Mouse (Mus musculus) liver, embryonic 14.5 days (tissue): ENCODE measurements around the gene Cd200r4. TPM values are rescaled to one million over a fixed set of nuclear protein-coding genes. Genes with fewer than 3 reads are reported as not detected.
"Not testable (repeated sequence)": the region's sequence is repeated elsewhere in the genome, so short reads cannot be mapped to it uniquely, and the experiment has no call there.

Experiments
- ATAC-seq: fragments of 200-750 bp; cut with Nextera tagmentation; 2 replicates; pipeline ENCODE4 v1.8.0; 2017; ENCODE audit warnings: moderate number of reproducible peaks, mild to moderate bottlenecking, moderate library complexity; ENCODE audit not compliant: insufficient read depth
- DNase-seq, 3 experiments: peaks; one replicate each; pipeline ENCODE4 v3.0.0-alpha.2; 2012 to 2013; ENCODE audit warnings: low read depth in 3 of 3, low spot score in 3 of 3
- H3K27ac ChIP-seq: fragments of 300-500 bp; sonication (generic); 2 replicates; pipeline ENCODE4 v1.5.1; 2014; ENCODE audit warnings: moderate library complexity, mild to moderate bottlenecking, control low read depth, inconsistent platforms
- H3K27me3 ChIP-seq: fragments of 300-500 bp; sonication (generic); 2 replicates; pipeline ENCODE4 v1.6.1; 2014; ENCODE audit warnings: mild to moderate bottlenecking, low read length, moderate library complexity; ENCODE audit not compliant: control insufficient read depth, insufficient read depth
- H3K36me3 ChIP-seq: fragments of 300-500 bp; sonication (generic); replicated peaks from 2 replicates; pipeline ENCODE4 v1.6.1; 2014; ENCODE audit warnings: low read depth; ENCODE audit not compliant: control insufficient read depth, insufficient read depth
- H3K4me1 ChIP-seq, 2 experiments: fragments of 200-500 bp in 1 of 2; fragments of 300-500 bp in 1 of 2; sonication (generic) in 1 of 2; replicated peaks; 2 replicates each; pipeline ENCODE4 v1.6.1; 2012 to 2014; ENCODE audit warnings: antibody characterized with exemption in 1 of 2, inconsistent platforms in 1 of 2, low read length in 1 of 2; ENCODE audit not compliant: control insufficient read depth in 2 of 2, insufficient read depth in 2 of 2
- H3K4me2 ChIP-seq: fragments of 300-500 bp; sonication (generic); 2 replicates; pipeline ENCODE4 v1.6.1; 2014; ENCODE audit warnings: low read depth, mild to moderate bottlenecking, control low read depth, moderate library complexity
- H3K4me3 ChIP-seq, 2 experiments: fragments of 200-500 bp in 1 of 2; fragments of 300-500 bp in 1 of 2; sonication (generic) in 1 of 2; 2 replicates each; pipeline ENCODE4 v1.5.1; 2012 to 2014; ENCODE audit warnings: low read depth in 2 of 2, low read length in 2 of 2, mild to moderate bottlenecking in 2 of 2, control low read depth in 1 of 2, inconsistent platforms in 1 of 2, moderate library complexity in 1 of 2; ENCODE audit not compliant: insufficient read depth in 1 of 2
- H3K9ac ChIP-seq: fragments of 300-500 bp; sonication (generic); replicated peaks from 2 replicates; pipeline ENCODE4 v1.6.1; 2014; ENCODE audit warnings: mild to moderate bottlenecking, control low read depth, moderate library complexity
- H3K9me3 ChIP-seq: fragments of 300-500 bp; sonication (generic); 2 replicates; pipeline ENCODE4 v1.6.1; 2016; ENCODE audit warnings: low read length, mixed read lengths; ENCODE audit not compliant: control insufficient read depth
- CTCF ChIP-seq: IDR thresholded peaks from 2 replicates; pipeline ENCODE4 v1.5.1; 2016; ENCODE audit warnings: antibody characterized with exemption, low read depth, control low read depth
- EP300 ChIP-seq: IDR thresholded peaks from 2 replicates; pipeline ENCODE4 v1.6.1; 2016; ENCODE audit warnings: antibody characterized with exemption, low read depth
- WGBS: fragments of 180-500 bp; shearing (Covaris S2); extraction: QIAGEN DNeasy Blood & Tissue Kit; methylation state at CpG from one replicate; pipeline ENCODE4 v1.1.7; 2014; ENCODE audit not compliant: insufficient replicate concordance; 5-methylcytosine and 5-hydroxymethylcytosine counted together
- polyA plus RNA-seq, 2 experiments: library from polyadenylated mRNA; depleted of rRNA in 1 of 2; stranded (reverse) in 1 of 2; unstranded in 1 of 2; fragments of >200 nt; fragmentation: Nextera tagmentation in 1 of 2; extraction: Ambion mirVana in 1 of 2; gene quantifications; 2 replicates each; pipeline versions ENCODE4 v1.2.1 to v1.2.3; 2012 to 2014

The Cd200r4 gene
- polyA plus RNA-seq, 2 experiments: 0.50 to 0.53 TPM

DNA sequence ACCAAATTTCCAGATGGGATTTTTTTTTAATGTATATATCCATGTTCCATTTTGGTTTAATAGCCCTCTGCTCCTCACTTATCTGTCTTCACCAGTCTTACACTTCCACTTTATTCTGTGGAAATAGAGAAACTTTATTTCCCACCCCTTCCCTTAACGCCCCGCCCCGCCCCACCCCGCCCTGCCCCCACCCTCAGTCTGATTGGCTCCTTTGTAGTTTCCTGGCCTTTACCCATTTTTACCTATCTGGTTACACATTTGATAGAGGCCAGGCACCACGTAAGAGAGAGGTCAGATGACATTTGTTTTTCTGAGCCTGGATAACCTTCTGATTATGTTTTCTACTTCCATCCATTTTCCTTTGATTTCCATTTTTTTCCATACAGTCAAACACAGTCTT is 32.0 kb upstream of the Cd200r4 start:
- TF ChIP-seq EP300: no peak
- no peak for TF ChIP-seq CTCF
- peaks cover 7 to 10% of the 10 kb centered on the region in 2 experiments for H3K4me1 ChIP-seq
- DNase-seq: no peak
- H3K4me2 ChIP-seq: peak overlapping the region; percentile 64
- H3K9me3 ChIP-seq: no peaks in the 10 kb centered on the region
- no peak overlapping the region for H3K9ac ChIP-seq
- H3K27me3 ChIP-seq: no peaks in the 10 kb centered on the region
- WGBS: 32% methylated on average over 5 of the region's 5 CpGs
- H3K36me3 ChIP-seq: no peaks in the 10 kb centered on the region
- H3K27ac ChIP-seq: no peak overlapping the region
- peak; percentile 65; the same call in 1 of the 2 replicates for ATAC-seq
- no peak overlapping the region for H3K4me3 ChIP-seq

DNA sequence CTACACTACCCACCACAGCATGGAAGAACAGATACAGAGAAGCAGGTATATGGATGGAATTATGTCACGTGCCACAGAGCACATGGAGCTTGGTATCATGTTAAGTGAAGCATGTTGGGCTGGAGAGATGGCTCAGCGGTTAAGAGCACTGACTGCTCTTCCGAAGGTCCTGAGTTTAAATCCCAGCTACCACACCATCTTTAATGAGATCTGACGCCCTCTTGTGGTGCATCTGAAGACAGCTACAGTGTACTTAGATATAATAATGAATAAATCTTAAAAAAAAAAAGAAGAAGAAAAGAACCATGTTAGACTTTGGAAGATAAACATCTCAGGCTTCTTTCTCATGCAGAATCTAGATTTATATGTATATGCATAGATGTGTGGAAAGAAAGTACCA is 30.8 kb upstream of the Cd200r4 start:
- ATAC-seq (no peak), DNase-seq (no peak)
- no peaks in the 10 kb centered on the region for H3K27me3 ChIP-seq
- H3K9ac ChIP-seq: no peak overlapping the region
- no peaks in the 10 kb centered on the region for H3K36me3 ChIP-seq
- TF ChIP-seq CTCF: peak; percentile 38
- TF ChIP-seq EP300: no peak
- H3K4me2 ChIP-seq: no peak overlapping the region
- H3K4me1 ChIP-seq: peaks cover 7 to 10% of the 10 kb centered on the region in 2 experiments
- H3K9me3 ChIP-seq: no peaks in the 10 kb centered on the region
- no peak overlapping the region for H3K27ac ChIP-seq
- H3K4me3 ChIP-seq: no peak overlapping the region
- WGBS: 61% methylated on average over 4 of the region's 4 CpGs

DNA sequence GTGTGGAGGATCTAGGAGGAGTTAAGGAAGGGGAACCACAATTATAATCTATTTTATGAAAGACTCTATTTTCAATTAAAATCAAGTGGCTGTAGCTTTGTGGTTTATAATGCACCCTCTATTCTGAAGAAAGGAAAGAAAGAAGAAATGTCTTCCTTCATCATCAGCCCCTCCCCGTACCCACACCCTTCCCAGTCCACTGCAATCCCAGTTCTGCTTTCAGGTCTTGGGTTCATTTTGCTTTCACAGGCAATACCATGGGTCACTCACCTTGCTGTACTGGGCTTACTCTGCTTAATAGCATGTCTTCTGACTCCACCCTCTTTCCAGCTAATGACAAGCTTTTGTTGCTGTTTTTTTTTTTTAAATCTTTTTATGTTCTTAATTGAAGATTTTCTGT is 24.6 kb upstream of the Cd200r4 start:
- H3K4me1 ChIP-seq: no peaks in the 10 kb centered on the region
- no peaks in the 10 kb centered on the region for H3K9me3 ChIP-seq
- WGBS: 63% methylated on average over 1 of the region's 1 CpGs
- DNase-seq (no peak), ATAC-seq (no peak)
- no peak overlapping the region for H3K4me3 ChIP-seq
- no peaks in the 10 kb centered on the region for H3K27me3 ChIP-seq
- no peaks in the 10 kb centered on the region for H3K36me3 ChIP-seq
- no peak overlapping the region for H3K9ac ChIP-seq
- TF ChIP-seq EP300 (no peak), CTCF (no peak)
- no peak overlapping the region for H3K4me2 ChIP-seq
- no peak overlapping the region for H3K27ac ChIP-seq

DNA sequence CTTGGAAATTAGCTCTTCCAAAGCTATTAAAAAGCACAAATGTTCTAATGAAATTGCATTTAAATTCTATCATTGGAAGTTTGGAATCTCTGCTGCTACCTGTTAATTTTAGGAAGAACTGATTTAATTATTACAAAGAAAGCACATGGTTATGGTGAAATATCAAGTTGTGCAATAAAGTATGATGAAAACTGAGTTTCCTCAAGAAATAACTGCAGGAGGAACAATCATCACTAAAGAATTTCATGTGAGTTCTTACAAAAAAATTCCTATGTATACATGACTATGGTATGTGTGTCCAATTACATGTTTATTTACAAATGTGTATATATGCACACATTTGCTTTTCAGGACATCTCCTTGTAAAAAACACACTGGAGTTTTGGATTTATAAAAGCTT is 17.1 kb upstream of the Cd200r4 start:
- no peaks in the 10 kb centered on the region for H3K36me3 ChIP-seq
- H3K4me1 ChIP-seq: no peaks in the 10 kb centered on the region
- ATAC-seq: no peak
- H3K4me2 ChIP-seq: no peak overlapping the region
- no peaks in the 10 kb centered on the region for H3K27me3 ChIP-seq
- TF ChIP-seq EP300: no peak
- no peak for TF ChIP-seq CTCF
- H3K9me3 ChIP-seq: no peaks in the 10 kb centered on the region
- no peak overlapping the region for H3K4me3 ChIP-seq
- H3K9ac ChIP-seq: no peak overlapping the region
- DNase-seq: no peak
- no peak overlapping the region for H3K27ac ChIP-seq

DNA sequence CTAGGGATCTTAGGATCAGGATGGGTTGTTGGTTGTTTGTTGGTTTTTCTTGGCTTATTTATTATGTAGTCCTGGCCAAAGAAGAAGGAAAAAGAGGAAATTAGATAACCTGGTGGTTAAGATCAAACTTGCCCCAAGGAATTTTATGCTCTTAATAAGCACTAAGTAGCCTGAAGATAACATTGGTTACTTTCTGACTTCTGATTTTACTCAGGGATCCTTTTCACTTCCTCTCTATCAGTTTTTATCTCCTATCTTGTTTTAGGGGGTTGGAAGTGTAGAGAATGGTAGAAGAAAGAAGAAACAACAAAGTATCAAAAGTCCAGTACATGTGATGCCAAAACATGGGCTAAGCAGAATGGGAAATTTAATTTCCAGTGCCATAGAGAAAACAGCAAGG is 5.6 kb upstream of the Cd200r4 start:
- no peak for ATAC-seq
- no peak for TF ChIP-seq CTCF
- TF ChIP-seq EP300: no peak
- no peak overlapping the region for H3K4me3 ChIP-seq
- H3K4me1 ChIP-seq: no peaks in the 10 kb centered on the region
- no peaks in the 10 kb centered on the region for H3K9me3 ChIP-seq
- no peak overlapping the region for H3K9ac ChIP-seq
- H3K27me3 ChIP-seq: no peaks in the 10 kb centered on the region
- no peak overlapping the region for H3K4me2 ChIP-seq
- H3K36me3 ChIP-seq: no peaks in the 10 kb centered on the region
- DNase-seq: no peak
- H3K27ac ChIP-seq: no peak overlapping the region

DNA sequence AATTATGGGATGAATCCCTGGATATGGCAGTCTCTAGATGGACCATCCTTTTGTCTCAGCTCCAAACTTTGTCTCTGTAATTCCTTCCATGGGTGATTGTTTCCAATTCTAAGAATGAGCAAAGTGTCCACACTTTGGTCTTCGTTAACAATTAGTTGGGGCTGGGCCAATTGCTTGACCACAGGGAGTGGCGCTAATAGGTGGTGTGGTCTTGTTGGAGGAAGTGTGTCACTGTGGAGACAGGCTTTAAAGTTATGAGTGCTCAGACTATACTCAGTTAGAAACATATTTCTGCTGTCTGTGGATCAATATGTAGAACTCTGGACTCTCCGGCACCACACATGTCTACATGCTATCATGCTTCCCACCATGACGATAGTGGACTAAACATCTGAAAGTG is 1.3 kb upstream of the Cd200r4 start:
- not testable (repeated sequence) for DNase-seq, H3K9ac ChIP-seq, H3K27me3 ChIP-seq, H3K9me3 ChIP-seq, H3K4me3 ChIP-seq, H3K4me2 ChIP-seq, H3K27ac ChIP-seq, H3K4me1 ChIP-seq, ATAC-seq, H3K36me3 ChIP-seq
- WGBS: 79% methylated on average over 4 of the region's 4 CpGs
